Mouse (Mus musculus): ENCODE results near the gene Olfr669. TPM values are rescaled to one million over a fixed set of nuclear protein-coding genes. Genes with fewer than 3 reads are reported as not detected.

The Olfr669 gene
- not detected in 2 replicates for polyA plus RNA-seq (2012; rRNA removed)

GRCm38 (mm10) chr7:104933940-104934339 is at the start of gene Olfr669:
Olfr669 (plus strand) TSS chr7:104934240.

GRCm38 (mm10) chr7:104895852-104896251 is 38.2 kb upstream of the Olfr669 start, which contains the start of gene Olfr666:
Olfr666 (minus strand) TSS chr7:104895952.

GRCm38 (mm10) chr7:104921382-104921781 is 12.7 kb upstream of the Olfr669 start, which contains the start of gene Olfr667:
Olfr667 (minus strand) TSS chr7:104921482.

GRCm38 (mm10) chr7:104927957-104928356 is 6.1 kb upstream of the Olfr669 start, which contains the start of gene Olfr668:
Olfr668 (minus strand) TSS chr7:104928057.

GRCm38 (mm10) chr7:104962520-104962919 is 28.5 kb downstream of the Olfr669 start, which contains the start of gene Olfr670:
Olfr670 (minus strand) TSS chr7:104962620.

GRCm38 (mm10) chr7:104979026-104979425 is 45.0 kb downstream of the Olfr669 start, which contains the start of gene Olfr671:
Olfr671 (minus strand) TSS chr7:104979126.

Other genes with a start within 250 kb of the Olfr669 start
- not detected in 2 replicates for gene Olfr661, start 247.7 kb upstream of the Olfr669 start, polyA plus RNA-seq (2012; rRNA removed)
- not detected in 2 replicates for gene Usp17le, start 156.8 kb upstream of the Olfr669 start, polyA plus RNA-seq (2012; rRNA removed)
- not detected in 2 replicates for gene Usp17lb, start 91.6 kb upstream of the Olfr669 start, polyA plus RNA-seq (2012; rRNA removed)
- not detected in 2 replicates for gene Usp17la, start 77.2 kb upstream of the Olfr669 start, polyA plus RNA-seq (2012; rRNA removed)
- not detected in 2 replicates for gene Olfr665, start 56.2 kb upstream of the Olfr669 start, polyA plus RNA-seq (2012; rRNA removed)
- not detected in 2 replicates for gene Olfr666, start 38.3 kb upstream of the Olfr669 start, polyA plus RNA-seq (2012; rRNA removed)
- gene Olfr667, start 12.8 kb upstream of the Olfr669 start, polyA plus RNA-seq (2012; rRNA removed) = not detected in 2 replicates
- gene Olfr668, start 6.2 kb upstream of the Olfr669 start, polyA plus RNA-seq (2012; rRNA removed) = not detected in 2 replicates
- not detected in 2 replicates for gene Olfr670, start 28.4 kb downstream of the Olfr669 start, polyA plus RNA-seq (2012; rRNA removed)
- not detected in 2 replicates for gene Olfr671, start 44.9 kb downstream of the Olfr669 start, polyA plus RNA-seq (2012; rRNA removed)
- not detected in 2 replicates for gene Olfr672, start 67.8 kb downstream of the Olfr669 start, polyA plus RNA-seq (2012; rRNA removed)
- not detected in 2 replicates for gene Olfr675, start 94.2 kb downstream of the Olfr669 start, polyA plus RNA-seq (2012; rRNA removed)
- gene Olfr676, start 98.5 kb downstream of the Olfr669 start, polyA plus RNA-seq (2012; rRNA removed) = not detected in 2 replicates
- gene Olfr677, start 117.1 kb downstream of the Olfr669 start, polyA plus RNA-seq (2012; rRNA removed) = not detected in 2 replicates
- not detected in 2 replicates for gene Olfr678, start 130.2 kb downstream of the Olfr669 start, polyA plus RNA-seq (2012; rRNA removed)
- gene Olfr679, start 147.0 kb downstream of the Olfr669 start, polyA plus RNA-seq (2012; rRNA removed) = not detected in 2 replicates
- not detected in 2 replicates for gene Olfr680-ps1, start 158.6 kb downstream of the Olfr669 start, polyA plus RNA-seq (2012; rRNA removed)
- not detected in 2 replicates for gene Olfr681, start 182.6 kb downstream of the Olfr669 start, polyA plus RNA-seq (2012; rRNA removed)
- gene Olfr683, start 212.8 kb downstream of the Olfr669 start, polyA plus RNA-seq (2012; rRNA removed) = not detected in 2 replicates
- gene Olfr684, start 229.4 kb downstream of the Olfr669 start, polyA plus RNA-seq (2012; rRNA removed) = not detected in 2 replicates